Mouse (Mus musculus) G1E (cell line): ENCODE results near the gene Oas1g. TPM values are rescaled to one million over a fixed set of nuclear protein-coding genes. Genes with fewer than 3 reads are reported as not detected.
"Not testable (repeated sequence)": the region's sequence is repeated elsewhere in the genome, so short reads cannot be mapped to it uniquely, and the experiment has no call there.

Source experiments
- ATAC-seq: 2 replicates; pipeline ENCODE4 v1.8.0; 2016; ENCODE audit warnings: mild to moderate bottlenecking; ENCODE audit not compliant: insufficient number of reproducible peaks, poor library complexity, low FRiP score, severe bottlenecking; ENCODE audit errors: extremely low read depth
- DNase-seq: peaks from one replicate; pipeline ENCODE4 v3.0.0; 2012; ENCODE audit warnings: low spot score
- H3K27me3 ChIP-seq: 2 replicates; pipeline ENCODE4 v1.6.1; 2012; ENCODE audit warnings: mild to moderate bottlenecking, low read length, inconsistent platforms; ENCODE audit not compliant: insufficient read depth
- H3K36me3 ChIP-seq: replicated peaks from 2 replicates; pipeline ENCODE3; 2012; ENCODE audit warnings: mild to moderate bottlenecking, inconsistent platforms
- H3K4me1 ChIP-seq: 2 replicates; pipeline ENCODE4 v1.6.1; 2012; ENCODE audit warnings: low read depth, low read length, inconsistent platforms, mixed read lengths; ENCODE audit not compliant: insufficient read depth
- H3K4me3 ChIP-seq: 2 replicates; pipeline ENCODE4 v1.5.1; 2012; ENCODE audit warnings: low read depth, mild to moderate bottlenecking, inconsistent platforms, low read length, moderate library complexity, mixed read lengths
- H3K9me3 ChIP-seq: replicated peaks from 2 replicates; pipeline ENCODE4 v1.6.1; 2012; ENCODE audit warnings: inconsistent platforms
- CTCF ChIP-seq: IDR thresholded peaks from 2 replicates; pipeline ENCODE4 v1.5.1; 2012; ENCODE audit warnings: low read depth, low read length, inconsistent platforms, mixed read lengths
- GATA1 ChIP-seq: IDR thresholded peaks from 2 replicates; pipeline ENCODE4 v1.6.1; 2012; ENCODE audit warnings: borderline replicate concordance, low read length, inconsistent platforms, mixed read lengths
- GATA2 ChIP-seq: IDR thresholded peaks from 2 replicates; pipeline ENCODE4 v1.6.1; 2012; ENCODE audit warnings: low read depth, low read length, inconsistent platforms, borderline replicate concordance
- POLR2AphosphoS5 ChIP-seq: IDR thresholded peaks from 2 replicates; pipeline ENCODE4 v1.6.1; 2012; ENCODE audit warnings: low read depth, low read length, inconsistent platforms; ENCODE audit not compliant: insufficient replicate concordance
- TAL1 ChIP-seq: conservative IDR thresholded peaks from 2 replicates; pipeline ENCODE4 v1.6.1; 2012; ENCODE audit warnings: low read depth, low read length, inconsistent platforms, mixed read lengths
- polyA plus RNA-seq: library from polyadenylated mRNA; stranded (reverse); fragments of >175 nt; gene quantifications from 2 replicates; pipeline ENCODE4 v1.2.3, GENCODE M21; 2012
- total RNA-seq, 2 experiments: library from RNA; stranded (forward) in 1 of 2; stranded (reverse) in 1 of 2; fragments of 200-1000 nt in 1 of 2; fragments of >200 nt in 1 of 2; fragmentation: Nextera tagmentation in 1 of 2; gene quantifications; 2 replicates each; pipeline ENCODE4 v1.2.3; 2014 to 2017

Gene Oas1g
- not detected in 2 replicates for total RNA-seq (2014; fragmentation: Nextera tagmentation)
- total RNA-seq (2017), result 0.23 TPM in 1 of 2 replicates, not detected in the other
- polyA plus RNA-seq, result not detected in 2 replicates

DNA sequence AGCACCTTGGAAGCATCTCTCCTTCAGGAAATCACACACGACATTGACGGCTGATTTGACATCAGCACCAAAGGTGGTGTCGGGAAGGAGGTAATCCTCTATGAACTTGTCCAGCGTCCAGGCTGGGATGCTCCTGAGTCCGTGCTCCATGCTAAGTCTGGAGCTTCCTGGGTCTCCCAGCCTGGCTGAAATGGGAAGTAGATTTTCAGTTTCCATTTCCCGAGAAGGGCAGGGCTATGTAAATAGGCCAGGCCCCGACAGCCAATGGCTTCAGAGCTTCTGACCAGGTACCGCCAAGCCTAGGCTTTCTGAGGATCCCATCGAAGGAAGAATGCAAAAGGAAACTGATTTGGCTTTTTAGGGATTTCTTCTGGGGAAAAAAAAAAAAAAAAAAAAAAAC, at the start of gene Oas1g:
TSS of gene Oas1g (minus strand) at position 201 of the 400 bp plus-strand sequence.
- H3K9me3 ChIP-seq, H3K4me3 ChIP-seq: not testable (repeated sequence)

DNA sequence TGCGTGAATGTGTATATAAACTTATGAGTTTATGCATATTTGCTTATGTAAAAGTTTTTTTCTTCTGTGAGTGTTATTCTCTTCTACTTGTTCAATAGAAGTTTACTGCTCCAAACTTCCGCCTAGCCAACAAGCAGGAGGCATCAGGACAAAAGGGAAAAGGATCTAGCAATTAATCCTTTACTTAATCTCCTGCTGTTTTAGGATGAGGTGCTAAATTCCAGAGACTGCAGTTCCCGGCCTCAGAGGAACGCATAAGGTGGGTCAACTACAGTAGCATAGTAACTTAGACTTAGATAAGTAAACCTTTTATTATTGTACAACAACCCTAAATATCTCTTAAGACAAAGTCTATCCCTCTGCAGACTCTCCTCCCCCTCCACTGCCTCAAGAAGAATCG, 46.6 kb upstream of the Oas1g start:
- TF ChIP-seq CTCF (no peak), GATA2 (no peak), TAL1 (no peak), GATA1 (no peak), POLR2AphosphoS5 (no peak)
- Histone ChIP-seq H3K9me3 (no peaks in the 10 kb centered on the region), H3K36me3 (no peaks in the 10 kb centered on the region), H3K27me3 (no peaks in the 10 kb centered on the region), H3K4me1 (no peaks in the 10 kb centered on the region), H3K4me3 (no peak overlapping the region)
- ATAC-seq (no peak), DNase-seq (no peak)

More for the DNA sequence above, at the start of gene Oas1g:
- H3K4me1 ChIP-seq, ATAC-seq, H3K27me3 ChIP-seq, DNase-seq, H3K36me3 ChIP-seq: not testable (repeated sequence)

DNA sequence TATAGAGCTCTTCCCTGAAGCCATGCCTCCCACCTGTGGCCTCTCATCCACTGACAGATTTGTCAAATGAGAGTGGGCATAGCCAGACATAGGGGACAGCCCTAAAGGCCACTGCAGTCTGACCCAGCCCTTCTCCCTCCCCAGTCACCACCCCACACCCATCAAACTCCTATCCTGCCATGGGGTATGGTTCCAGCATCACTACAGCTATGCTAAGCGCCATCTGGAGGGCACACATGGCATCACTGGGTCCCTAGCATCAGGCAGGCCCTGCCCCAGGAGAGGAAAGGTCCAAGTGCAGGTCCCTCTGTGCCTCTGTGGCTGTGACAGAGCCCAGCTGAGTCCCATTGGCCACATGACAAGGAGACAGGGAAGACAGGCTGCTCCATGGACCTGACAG, 39.6 kb upstream of the Oas1g start:
- no peak overlapping the region for H3K4me3 ChIP-seq
- TF ChIP-seq GATA1 (no peak), CTCF (no peak), GATA2 (no peak), TAL1 (no peak), POLR2AphosphoS5 (no peak)
- no peaks in the 10 kb centered on the region for H3K9me3 ChIP-seq
- H3K4me1 ChIP-seq, result no peaks in the 10 kb centered on the region
- DNase-seq (no peak), ATAC-seq (no peak)
- no peaks in the 10 kb centered on the region for H3K27me3 ChIP-seq
- H3K36me3 ChIP-seq, result no peaks in the 10 kb centered on the region

DNA sequence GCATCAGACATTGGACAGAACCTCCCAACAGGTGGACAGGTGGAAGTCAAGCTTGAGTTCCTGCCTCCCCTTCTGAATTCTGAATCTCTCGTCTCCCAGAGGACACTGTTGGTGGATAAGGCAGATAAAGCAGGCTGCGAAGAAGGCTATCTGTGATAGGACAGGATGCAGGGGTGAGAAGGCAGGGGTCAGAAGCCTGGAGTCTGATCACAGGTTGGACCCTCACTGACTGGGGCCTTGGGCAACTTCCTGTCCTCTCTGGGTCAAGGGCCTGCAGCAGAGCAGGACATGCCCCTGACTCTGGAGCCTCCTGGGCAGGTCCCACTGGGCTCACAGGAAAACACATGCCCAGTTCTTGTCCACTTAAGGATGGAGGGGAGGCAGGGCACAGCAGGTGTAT, 38.9 kb upstream of the Oas1g start:
- H3K36me3 ChIP-seq, result not testable (repeated sequence)

DNA sequence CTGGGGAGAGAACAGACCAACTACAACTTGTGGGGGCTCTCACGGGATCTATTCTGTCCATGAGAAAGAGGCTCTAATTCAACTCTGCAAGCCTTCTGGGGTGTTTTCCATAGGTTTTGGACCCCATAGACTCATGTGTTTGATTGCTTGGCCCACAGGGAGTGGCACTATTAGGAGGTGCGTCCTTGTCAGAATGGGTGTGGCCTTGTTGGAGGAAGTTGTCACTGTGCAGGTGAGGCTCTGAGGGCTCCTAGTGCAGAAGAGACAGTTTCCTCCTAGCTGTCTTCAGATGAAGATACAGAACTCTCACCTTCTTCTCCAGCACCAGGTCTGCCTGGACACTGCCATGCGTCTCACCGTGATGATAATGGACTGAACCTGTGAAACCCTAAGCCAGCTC, 37.1 kb upstream of the Oas1g start:
- H3K9me3 ChIP-seq, DNase-seq, ATAC-seq, H3K36me3 ChIP-seq, H3K4me3 ChIP-seq, H3K4me1 ChIP-seq, H3K27me3 ChIP-seq: not testable (repeated sequence)

More for the DNA sequence above, 38.9 kb upstream of the Oas1g start:
- not testable (repeated sequence) for H3K4me3 ChIP-seq, H3K9me3 ChIP-seq, H3K27me3 ChIP-seq, H3K4me1 ChIP-seq, ATAC-seq, DNase-seq

DNA sequence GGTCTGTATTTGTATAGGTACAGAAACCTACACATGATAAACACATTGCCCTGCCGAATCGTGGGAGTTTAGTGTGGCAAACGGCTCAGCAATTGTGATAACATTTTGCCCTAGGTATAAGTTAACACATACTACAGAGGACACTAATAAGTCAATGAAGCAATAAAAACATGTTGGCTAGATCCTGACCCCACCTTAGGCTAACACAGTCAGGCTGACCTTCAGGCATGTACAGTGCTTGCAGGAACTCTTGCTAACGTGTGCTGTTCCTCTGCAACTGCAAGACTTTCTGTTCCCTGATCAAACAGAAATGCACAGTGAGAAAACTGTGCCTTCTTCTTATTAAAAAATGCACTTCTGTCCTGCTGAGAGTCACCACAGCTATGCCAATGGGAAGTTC, 36.6 kb upstream of the Oas1g start:
- no peaks in the 10 kb centered on the region for H3K36me3 ChIP-seq
- DNase-seq (no peak), ATAC-seq (no peak)
- TF ChIP-seq GATA1 (no peak), TAL1 (no peak), GATA2 (no peak), CTCF (no peak), POLR2AphosphoS5 (no peak)
- H3K27me3 ChIP-seq, result no peaks in the 10 kb centered on the region
- no peaks in the 10 kb centered on the region for H3K9me3 ChIP-seq
- no peak overlapping the region for H3K4me3 ChIP-seq
- H3K4me1 ChIP-seq, result no peaks in the 10 kb centered on the region

DNA sequence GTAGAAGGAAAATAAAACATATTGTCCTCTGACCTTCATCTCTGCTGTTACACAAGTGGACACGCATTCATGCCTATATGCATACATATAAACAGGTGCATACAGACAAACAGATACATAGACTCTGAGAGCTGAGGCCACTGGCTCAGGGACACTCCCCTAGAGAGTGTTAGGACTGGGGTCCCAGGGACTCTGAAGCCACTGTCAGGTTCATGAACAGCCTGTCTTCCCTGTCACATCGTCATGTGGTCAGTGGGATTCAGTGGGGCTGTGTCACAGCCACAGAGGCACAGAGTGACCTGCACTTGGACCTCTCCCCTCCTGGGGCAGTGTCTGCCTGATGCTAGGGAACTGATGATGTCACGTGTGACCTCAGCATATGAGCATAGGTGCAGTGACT, 32.9 kb upstream of the Oas1g start:
- Histone ChIP-seq H3K4me1 (no peaks in the 10 kb centered on the region), H3K9me3 (no peaks in the 10 kb centered on the region), H3K27me3 (no peaks in the 10 kb centered on the region), H3K36me3 (no peaks in the 10 kb centered on the region), H3K4me3 (no peak overlapping the region)
- DNase-seq (no peak), ATAC-seq (no peak)
- TF ChIP-seq CTCF (no peak), GATA2 (no peak), POLR2AphosphoS5 (no peak), GATA1 (no peak), TAL1 (no peak)

DNA sequence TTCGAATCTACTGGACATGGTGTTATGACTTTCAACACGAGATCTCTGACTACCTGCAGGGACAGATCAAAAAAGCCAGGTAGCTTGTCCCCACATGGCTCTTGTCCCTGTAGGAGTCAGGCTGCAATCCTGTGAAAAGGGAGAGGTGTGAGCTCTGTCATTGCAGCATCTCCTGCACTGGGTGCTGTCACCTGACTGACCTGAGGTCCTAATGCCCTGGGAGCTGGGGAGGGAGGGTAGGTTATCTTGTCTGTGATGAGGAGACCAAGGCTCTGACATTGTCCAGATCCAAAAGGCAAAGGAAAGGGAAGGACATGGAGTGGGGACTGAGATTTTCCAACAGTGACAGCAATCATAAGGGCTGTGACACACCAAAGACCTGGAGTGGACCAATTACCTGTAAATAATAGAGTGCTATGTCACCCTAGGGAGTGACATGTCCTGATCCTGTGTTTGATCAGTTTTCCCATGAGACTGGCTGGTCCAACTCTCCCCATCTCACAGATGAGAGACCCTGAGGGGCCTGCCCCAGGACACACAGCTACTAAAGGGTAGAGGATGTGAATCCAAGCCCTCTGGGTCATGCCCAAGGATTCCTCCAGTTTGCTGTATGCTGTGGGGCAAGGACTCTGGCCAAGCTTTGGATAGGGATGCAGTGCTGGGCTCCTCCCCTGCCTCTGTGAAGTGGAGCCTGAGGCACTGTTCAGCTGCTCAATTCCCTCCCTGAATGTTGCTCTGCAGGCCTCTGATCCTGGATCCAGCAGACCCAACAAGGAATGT, 31.9 kb upstream of the Oas1g start:
- H3K4me1 ChIP-seq, ATAC-seq, DNase-seq, H3K36me3 ChIP-seq, H3K27me3 ChIP-seq, H3K4me3 ChIP-seq, H3K9me3 ChIP-seq: not testable (repeated sequence)

DNA sequence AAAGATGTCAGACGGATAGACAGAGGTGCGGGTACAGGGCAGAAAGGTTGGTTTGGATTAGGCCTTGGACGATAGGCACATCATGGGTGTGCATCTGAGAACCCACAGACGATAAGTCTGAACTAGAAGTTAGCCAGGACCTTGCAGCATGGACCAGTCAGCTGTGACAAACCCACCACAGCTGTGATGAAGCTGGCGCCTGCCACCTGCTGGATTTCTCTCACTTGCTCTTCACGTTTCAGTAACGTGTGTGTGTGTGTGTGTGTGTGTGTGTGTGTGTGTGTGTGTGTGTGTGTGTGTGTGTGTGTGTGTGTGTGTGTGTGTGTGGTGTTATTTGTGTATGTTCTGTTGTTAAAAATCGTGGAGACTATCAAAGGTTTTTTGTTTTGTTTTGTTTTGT, 26.8 kb upstream of the Oas1g start, which contains the start of gene Oas1d:
TSS of gene Oas1d (plus strand) at position 333 of the 400 bp plus-strand sequence.
- not testable (repeated sequence) for H3K4me1 ChIP-seq, H3K27me3 ChIP-seq, ATAC-seq, H3K9me3 ChIP-seq, H3K36me3 ChIP-seq, H3K4me3 ChIP-seq, DNase-seq
